Mouse (Mus musculus): ENCODE measurements around the gene 4931406P16Rik. TPM values are rescaled to one million over a fixed set of nuclear protein-coding genes. Genes with fewer than 3 reads are reported as not detected.

Gene 4931406P16Rik
- polyA plus RNA-seq, 1 experiment from 2014 or later = 12.9 TPM

DNA sequence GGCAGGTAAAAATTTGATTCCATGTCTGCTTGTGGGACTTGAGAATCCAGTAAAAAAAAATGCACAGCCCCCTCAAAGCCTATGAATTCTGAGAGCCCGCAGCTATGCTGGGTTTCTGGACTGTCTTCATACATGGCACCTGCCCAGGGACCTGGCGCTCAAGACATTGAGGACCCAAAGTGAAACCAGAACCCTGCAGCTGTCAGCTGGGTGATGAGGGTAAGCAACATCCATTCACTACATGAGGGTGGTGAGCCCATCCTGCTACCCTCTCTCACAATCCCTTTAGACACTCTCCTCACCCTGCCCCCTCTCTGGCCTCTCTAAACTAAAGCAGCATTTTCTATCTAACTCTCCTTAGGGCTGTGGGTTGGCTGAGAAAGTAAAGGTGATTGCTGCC is 35.7 kb downstream of the 4931406P16Rik start:
- WGBS (ENCODE audit: insufficient replicate concordance) = 83% methylated on average over 2 of the region's 2 CpGs
- H3K4me3 ChIP-seq (replicated peaks) = no peak overlapping the region

DNA sequence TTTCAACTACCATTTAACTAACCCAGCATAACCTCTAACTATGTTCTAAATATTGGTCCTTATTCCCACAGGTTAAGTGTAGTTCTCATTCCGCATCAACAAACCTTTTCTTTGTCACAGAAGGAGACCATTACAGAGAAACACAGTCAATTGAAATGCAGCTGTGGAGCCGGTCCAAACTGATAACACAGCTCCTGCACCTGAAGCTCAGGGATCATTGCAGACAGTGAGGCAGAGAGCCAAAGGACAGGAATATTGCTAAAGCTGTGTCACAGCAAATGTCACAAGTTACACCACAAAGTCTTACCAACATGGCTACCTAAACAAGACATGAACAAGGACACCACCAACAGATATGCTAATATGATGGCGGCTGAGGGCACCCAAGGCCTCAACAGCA is 37.3 kb downstream of the 4931406P16Rik start:
- H3K36me3 ChIP-seq (replicated peaks) = peaks cover 23% of the 10 kb centered on the region; the same call in 1 of the 2 replicates
- H3K4me3 ChIP-seq (replicated peaks) = no peak overlapping the region
- H3K9me3 ChIP-seq (replicated peaks) = no peaks in the 10 kb centered on the region
- H3K4me2 ChIP-seq = no peak overlapping the region
- no peaks in the 10 kb centered on the region for H3K4me1 ChIP-seq (replicated peaks)
- H3K27ac ChIP-seq (replicated peaks) = no peak overlapping the region
- no peaks in the 10 kb centered on the region for H3K27me3 ChIP-seq
- H3K9ac ChIP-seq = no peak overlapping the region
- 82% methylated on average over 3 of the region's 3 CpGs for WGBS (ENCODE audit: insufficient replicate concordance)
- ATAC-seq (ENCODE audit: insufficient read depth) = no peak

More for the DNA sequence above, 35.7 kb downstream of the 4931406P16Rik start:
- H3K9me3 ChIP-seq (replicated peaks) = no peaks in the 10 kb centered on the region
- no peaks in the 10 kb centered on the region for H3K4me1 ChIP-seq (replicated peaks)
- no peak overlapping the region for H3K9ac ChIP-seq
- no peak for ATAC-seq (ENCODE audit: insufficient read depth)
- no peak overlapping the region for H3K27ac ChIP-seq (replicated peaks)
- H3K27me3 ChIP-seq = no peaks in the 10 kb centered on the region
- H3K4me2 ChIP-seq = no peak overlapping the region
- peaks cover 21% of the 10 kb centered on the region; the same call in 1 of the 2 replicates for H3K36me3 ChIP-seq (replicated peaks)

DNA sequence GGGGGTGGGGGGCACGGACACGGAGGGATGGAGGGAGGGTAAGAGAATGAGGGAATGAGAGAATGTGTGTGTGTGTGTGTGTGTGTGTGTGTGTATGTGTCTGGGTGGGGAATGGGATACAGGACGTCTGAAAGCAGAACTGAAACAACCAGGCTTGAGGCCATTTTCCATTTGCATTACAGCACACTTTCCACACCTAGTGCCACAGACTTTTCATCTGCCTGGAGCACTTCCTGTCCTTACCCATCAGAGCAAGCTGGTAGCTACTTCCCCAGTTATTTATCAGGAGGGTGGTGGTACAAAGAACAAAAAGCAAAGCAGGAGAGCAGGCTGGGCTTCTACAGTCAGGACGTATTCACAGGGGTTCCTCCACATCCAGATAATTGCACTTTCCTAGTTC is 40.9 kb downstream of the 4931406P16Rik start:
- H3K4me1 ChIP-seq (replicated peaks) = 0 out of 2 replicates have a peak, but pooled peaks cover 2% of the 10 kb centered on the region
- H3K9me3 ChIP-seq (replicated peaks) = no peaks in the 10 kb centered on the region
- no peak for ATAC-seq (ENCODE audit: insufficient read depth)
- H3K27ac ChIP-seq (replicated peaks) = no peak overlapping the region
- no peak overlapping the region for H3K4me2 ChIP-seq
- H3K4me3 ChIP-seq (replicated peaks) = no peak overlapping the region
- H3K36me3 ChIP-seq (replicated peaks) = peaks cover 12% of the 10 kb centered on the region; the same call in 1 of the 2 replicates
- no peaks in the 10 kb centered on the region for H3K27me3 ChIP-seq
- no peak overlapping the region for H3K9ac ChIP-seq
- WGBS (ENCODE audit: insufficient replicate concordance) = 51% methylated on average over 4 of the region's 4 CpGs

DNA sequence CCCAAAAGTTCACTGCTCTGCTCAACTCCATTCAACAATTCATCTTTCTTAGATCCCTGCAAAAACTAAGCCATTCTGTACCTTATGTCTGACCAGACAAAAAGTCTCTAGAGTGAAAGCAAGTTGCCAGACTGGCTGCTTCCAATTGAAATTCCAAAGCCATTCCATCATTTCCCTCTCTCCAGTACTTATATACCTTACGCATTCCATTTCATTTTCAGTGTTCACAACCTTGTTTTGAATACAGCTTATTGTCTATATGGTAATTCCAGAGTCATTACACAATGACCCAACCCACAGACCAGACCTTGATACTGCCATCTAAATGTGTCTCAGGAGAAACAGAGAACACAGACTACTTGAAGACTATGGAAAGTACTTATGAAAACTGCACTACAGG is 44.9 kb downstream of the 4931406P16Rik start:
- Histone ChIP-seq H3K36me3 (replicated peaks) (peaks cover 5% of the 10 kb centered on the region; the same call in 1 of the 2 replicates), H3K4me2 (no peak overlapping the region), H3K27ac (replicated peaks) (no peak overlapping the region), H3K27me3 (no peaks in the 10 kb centered on the region), H3K9ac (no peak overlapping the region), H3K4me3 (replicated peaks) (no peak overlapping the region), H3K9me3 (replicated peaks) (no peaks in the 10 kb centered on the region), H3K4me1 (replicated peaks) (peaks cover 19% of the 10 kb centered on the region)
- ATAC-seq (ENCODE audit: insufficient read depth) = no peak
- WGBS (ENCODE audit: insufficient replicate concordance) = 91% methylated on average over 1 of the region's 1 CpGs

DNA sequence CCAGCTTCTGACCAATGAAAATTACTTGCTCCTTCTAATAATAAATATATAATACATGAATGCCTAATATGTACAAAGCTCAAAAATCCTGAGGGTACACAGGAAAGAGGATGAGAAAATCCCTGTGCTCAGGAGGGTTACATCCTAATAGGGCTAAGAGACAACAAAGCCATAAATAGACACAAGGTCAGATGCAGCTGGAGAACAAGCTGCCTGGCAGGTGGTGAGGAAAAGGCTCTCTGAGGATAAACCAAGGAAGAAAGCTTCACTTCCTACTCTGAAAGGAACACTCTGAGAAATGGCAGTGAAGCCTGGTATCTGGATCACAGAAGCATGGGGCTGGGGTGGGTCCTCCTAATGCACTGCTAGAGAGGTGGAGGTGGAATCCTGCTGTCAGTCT is 46.9 kb downstream of the 4931406P16Rik start:
- H3K9me3 ChIP-seq (replicated peaks) = no peaks in the 10 kb centered on the region
- peaks cover 22% of the 10 kb centered on the region for H3K36me3 ChIP-seq (replicated peaks)
- no peak overlapping the region for H3K4me2 ChIP-seq
- H3K27ac ChIP-seq (replicated peaks) = no peak overlapping the region
- no peak overlapping the region for H3K4me3 ChIP-seq (replicated peaks)
- ATAC-seq (ENCODE audit: insufficient read depth) = no peak
- no peak overlapping the region for H3K9ac ChIP-seq
- H3K27me3 ChIP-seq = no peaks in the 10 kb centered on the region
- peaks cover 19% of the 10 kb centered on the region for H3K4me1 ChIP-seq (replicated peaks)

DNA sequence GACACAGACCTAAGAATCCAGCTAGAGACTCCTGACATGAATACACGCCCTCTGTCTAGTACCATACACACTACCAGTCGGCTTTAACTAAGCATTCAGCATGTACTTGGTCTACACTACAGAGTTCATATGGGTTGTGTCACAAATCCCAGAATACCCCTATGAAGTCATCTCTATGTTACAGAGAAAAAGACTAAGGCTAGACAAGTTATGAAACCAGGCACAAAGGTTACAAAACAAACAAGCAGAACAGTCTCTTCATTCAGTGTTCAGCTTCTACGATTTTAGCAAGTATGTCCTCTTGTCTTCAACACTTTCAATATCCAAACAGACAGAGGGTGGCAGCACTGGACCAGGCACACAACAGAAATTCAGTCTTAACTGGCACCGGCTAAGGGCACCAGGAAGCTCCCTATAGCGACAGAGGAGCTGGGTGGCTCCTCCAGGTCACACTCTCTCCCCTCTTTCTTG is 47.4 kb downstream of the 4931406P16Rik start:
- Histone ChIP-seq H3K27me3 (no peaks in the 10 kb centered on the region), H3K4me1 (replicated peaks) (peaks cover 19% of the 10 kb centered on the region), H3K36me3 (replicated peaks) (peaks cover 26% of the 10 kb centered on the region), H3K9me3 (replicated peaks) (no peaks in the 10 kb centered on the region), H3K27ac (replicated peaks) (no peak overlapping the region), H3K4me2 (no peak overlapping the region), H3K9ac (no peak overlapping the region), H3K4me3 (replicated peaks) (no peak overlapping the region)
- WGBS (ENCODE audit: insufficient replicate concordance) = 37% methylated on average over 5 of the region's 5 CpGs
- ATAC-seq (ENCODE audit: insufficient read depth) = peak; percentile 56; the same call in 1 of the 2 replicates

DNA sequence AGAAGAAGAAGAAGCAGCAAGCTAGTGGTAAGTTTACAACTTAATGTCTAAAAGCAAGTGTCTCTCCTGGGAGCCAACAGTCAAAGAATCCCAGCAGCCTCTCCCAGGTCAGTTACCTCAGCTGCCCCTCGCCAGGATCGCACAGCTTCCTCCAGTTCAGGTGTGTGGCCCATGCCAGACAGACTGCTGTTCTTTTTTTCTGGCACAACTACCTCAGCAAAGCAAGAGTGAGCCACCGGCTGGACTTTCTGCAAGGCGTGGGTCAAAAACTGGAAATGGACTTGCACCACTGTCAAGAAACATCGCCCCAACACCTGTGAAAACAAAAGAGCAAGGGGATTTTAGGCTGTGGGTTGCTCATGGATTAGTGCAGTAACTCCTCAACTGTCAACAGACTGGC is 49.9 kb downstream of the 4931406P16Rik start:
- H3K4me2 ChIP-seq = no peak overlapping the region
- ATAC-seq (ENCODE audit: insufficient read depth) = no peak
- H3K27me3 ChIP-seq = no peaks in the 10 kb centered on the region
- H3K9ac ChIP-seq = no peak overlapping the region
- peaks cover 45% of the 10 kb centered on the region for H3K36me3 ChIP-seq (replicated peaks)
- no peaks in the 10 kb centered on the region for H3K9me3 ChIP-seq (replicated peaks)
- H3K4me3 ChIP-seq (replicated peaks) = no peak overlapping the region
- peaks cover 19% of the 10 kb centered on the region for H3K4me1 ChIP-seq (replicated peaks)
- WGBS (ENCODE audit: insufficient replicate concordance) = 86% methylated on average over 5 of the region's 5 CpGs
- no peak overlapping the region for H3K27ac ChIP-seq (replicated peaks)

DNA sequence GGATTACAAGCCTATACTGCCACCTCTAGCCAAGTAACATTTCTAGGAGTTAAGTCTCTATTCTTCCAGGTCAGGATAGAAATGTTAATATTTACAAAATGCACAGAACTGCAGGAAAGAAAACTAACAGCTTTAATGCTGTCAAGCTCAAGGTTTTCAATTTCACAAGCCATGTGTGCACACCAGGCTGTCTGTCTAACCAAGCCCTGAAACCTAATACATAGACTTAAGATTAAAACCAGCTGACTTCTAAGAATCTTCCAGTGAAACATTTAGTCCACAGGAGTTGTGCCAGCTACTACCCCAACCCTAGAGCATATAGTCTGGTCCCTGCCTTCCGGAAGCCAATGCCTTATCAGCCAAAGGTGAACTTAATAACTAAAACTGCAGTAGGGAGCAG is 54.9 kb downstream of the 4931406P16Rik start:
- H3K27me3 ChIP-seq = no peaks in the 10 kb centered on the region
- no peak overlapping the region for H3K4me2 ChIP-seq
- H3K36me3 ChIP-seq (replicated peaks) = peaks cover 87% of the 10 kb centered on the region
- 73% methylated on average over 1 of the region's 1 CpGs for WGBS (ENCODE audit: insufficient replicate concordance)
- ATAC-seq (ENCODE audit: insufficient read depth) = no peak
- H3K9me3 ChIP-seq (replicated peaks) = no peaks in the 10 kb centered on the region
- no peak overlapping the region for H3K4me3 ChIP-seq (replicated peaks)
- H3K9ac ChIP-seq = no peak overlapping the region
- H3K27ac ChIP-seq (replicated peaks) = no peak overlapping the region
- H3K4me1 ChIP-seq (replicated peaks) = no peaks in the 10 kb centered on the region

DNA sequence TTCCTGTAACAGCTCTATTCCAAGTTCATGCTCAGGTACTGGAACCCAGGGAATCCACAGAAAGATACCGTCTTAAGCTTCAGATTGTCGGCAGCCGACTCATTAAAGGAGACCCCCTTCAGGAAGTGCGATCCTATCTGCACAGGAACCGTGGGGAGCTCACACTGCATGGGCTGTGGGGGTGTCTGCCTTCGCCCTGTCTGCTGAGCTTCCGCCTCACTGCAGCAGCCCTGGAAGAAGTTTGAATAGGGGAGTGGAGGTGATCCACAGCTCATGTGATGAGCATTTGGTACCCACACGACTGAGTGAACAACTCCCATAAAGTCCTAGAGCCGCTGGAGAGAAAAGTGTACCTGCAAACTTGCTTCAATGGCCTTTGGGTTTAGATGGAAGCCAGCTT is 56.1 kb downstream of the 4931406P16Rik start:
- WGBS (ENCODE audit: insufficient replicate concordance) = 58% methylated on average over 9 of the region's 9 CpGs
- Histone ChIP-seq H3K4me2 (no peak overlapping the region), H3K27ac (replicated peaks) (no peak overlapping the region), H3K9ac (no peak overlapping the region), H3K36me3 (replicated peaks) (peaks cover 87% of the 10 kb centered on the region), H3K9me3 (replicated peaks) (no peaks in the 10 kb centered on the region), H3K4me3 (replicated peaks) (no peak overlapping the region), H3K4me1 (replicated peaks) (no peaks in the 10 kb centered on the region), H3K27me3 (no peaks in the 10 kb centered on the region)
- no peak for ATAC-seq (ENCODE audit: insufficient read depth)

DNA sequence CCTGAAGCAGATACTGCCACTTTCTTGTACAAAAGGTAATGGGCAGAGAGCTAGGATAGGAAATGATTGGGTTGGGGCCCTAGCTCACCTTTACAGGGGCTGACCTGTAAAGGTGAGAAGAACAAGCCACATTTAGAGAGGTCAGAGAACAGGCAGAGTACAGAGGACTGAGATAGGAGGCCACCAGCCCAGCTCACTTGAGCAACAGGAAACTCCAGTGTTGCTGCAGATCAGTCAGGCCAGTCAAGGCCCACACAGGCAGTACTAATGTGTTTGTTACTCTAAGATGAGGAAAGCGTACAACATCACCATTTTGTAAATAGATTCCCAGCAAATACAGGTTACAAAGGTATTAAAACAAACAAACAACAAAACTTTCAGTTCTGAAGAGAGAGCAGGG is 57.4 kb downstream of the 4931406P16Rik start:
- H3K9ac ChIP-seq = no peak overlapping the region
- H3K27ac ChIP-seq (replicated peaks) = no peak overlapping the region
- H3K36me3 ChIP-seq (replicated peaks) = peaks cover 88% of the 10 kb centered on the region
- H3K4me3 ChIP-seq (replicated peaks) = no peak overlapping the region
- H3K4me2 ChIP-seq = no peak overlapping the region
- no peaks in the 10 kb centered on the region for H3K4me1 ChIP-seq (replicated peaks)
- no peaks in the 10 kb centered on the region for H3K27me3 ChIP-seq
- WGBS (ENCODE audit: insufficient replicate concordance) = 86% methylated on average over 1 of the region's 1 CpGs
- ATAC-seq (ENCODE audit: insufficient read depth) = no peak
- no peaks in the 10 kb centered on the region for H3K9me3 ChIP-seq (replicated peaks)

DNA sequence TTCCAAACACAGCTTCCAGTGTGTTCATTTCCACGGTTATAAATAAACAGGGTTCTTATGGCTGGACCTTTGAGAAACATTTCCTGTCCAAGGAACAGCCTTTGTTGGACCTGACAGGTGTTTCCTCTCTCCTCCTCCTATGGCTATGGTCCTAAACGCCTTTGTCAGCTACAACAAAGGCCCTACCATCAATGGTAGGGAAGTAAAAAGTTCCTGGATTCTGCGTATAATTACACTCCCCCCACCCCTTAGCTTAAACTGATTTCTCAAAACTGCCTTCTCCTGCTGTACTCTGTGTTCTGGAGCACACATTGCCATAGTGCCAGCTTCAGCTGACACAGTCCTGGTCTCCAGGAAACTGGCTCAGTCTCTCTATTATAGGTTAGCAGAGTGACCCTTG is 58.2 kb downstream of the 4931406P16Rik start:
- no peaks in the 10 kb centered on the region for H3K4me1 ChIP-seq (replicated peaks)
- H3K36me3 ChIP-seq (replicated peaks) = peaks cover 90% of the 10 kb centered on the region
- ATAC-seq (ENCODE audit: insufficient read depth) = no peak
- H3K9me3 ChIP-seq (replicated peaks) = no peaks in the 10 kb centered on the region
- no peak overlapping the region for H3K4me3 ChIP-seq (replicated peaks)
- no peak overlapping the region for H3K27ac ChIP-seq (replicated peaks)
- H3K9ac ChIP-seq = no peak overlapping the region
- H3K4me2 ChIP-seq = no peak overlapping the region
- WGBS (ENCODE audit: insufficient replicate concordance) = 64% methylated on average over 3 of the region's 3 CpGs
- no peaks in the 10 kb centered on the region for H3K27me3 ChIP-seq

DNA sequence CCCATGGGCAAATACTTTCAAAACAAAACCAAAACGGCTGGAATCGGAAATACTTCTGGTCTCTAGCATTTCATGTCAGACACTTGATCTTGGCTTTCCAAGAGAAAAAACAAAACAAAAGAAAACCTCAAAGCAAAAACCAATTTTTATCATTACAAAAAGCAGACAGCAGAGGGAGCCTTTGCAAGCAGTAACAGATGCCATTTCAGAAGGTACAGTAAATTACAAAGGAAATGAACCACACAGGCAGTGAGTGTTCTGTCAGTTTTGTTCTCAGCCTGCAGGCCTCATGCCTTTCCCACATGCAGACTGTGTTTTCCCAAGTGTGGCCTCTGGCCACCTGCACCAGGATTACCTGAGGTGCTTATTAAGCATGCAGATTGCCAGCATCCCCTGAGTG is 61.3 kb downstream of the 4931406P16Rik start:
- peaks cover 90% of the 10 kb centered on the region for H3K36me3 ChIP-seq (replicated peaks)
- WGBS (ENCODE audit: insufficient replicate concordance) = 68% methylated on average over 2 of the region's 2 CpGs

More for the DNA sequence above, 61.3 kb downstream of the 4931406P16Rik start:
- Histone ChIP-seq H3K27me3 (no peaks in the 10 kb centered on the region), H3K9me3 (replicated peaks) (no peaks in the 10 kb centered on the region), H3K4me3 (replicated peaks) (no peak overlapping the region), H3K27ac (replicated peaks) (no peak overlapping the region), H3K9ac (no peak overlapping the region), H3K4me2 (no peak overlapping the region), H3K4me1 (replicated peaks) (no peaks in the 10 kb centered on the region)
- no peak for ATAC-seq (ENCODE audit: insufficient read depth)
